Mouse (Mus musculus): Measurements from ENCODE around the gene Ap1s2. TPM values are rescaled to one million over a fixed set of nuclear protein-coding genes. Genes with fewer than 3 reads are reported as not detected.
A peak's percentile ranks its signal among the peaks of the same experiment; 100 is the strongest.

Gene Ap1s2
- total RNA-seq, 2 experiments from 2014 or later, result 37.8 to 41.7 TPM

GRCm38 (mm10) chrX:163909381-163909780, 564 bp downstream of the Ap1s2 start:
- DNase-seq (ENCODE audit: low spot score in 2 of 2), result no peak
- Histone ChIP-seq H3K4me3 (peak overlapping the region; percentile 68), H3K27ac (peak overlapping the region; percentile 88)
- peak; percentile 31 for TF ChIP-seq CTCF (conservative IDR thresholded peaks at IDR 0.05)

- DNase-seq (ENCODE audit: low spot score in 2 of 2), result no peak
- Histone ChIP-seq H3K27ac (no peak overlapping the region), H3K4me3 (no peak overlapping the region)
- TF ChIP-seq CTCF (conservative IDR thresholded peaks at IDR 0.05), result peak; percentile 68
Measured at GRCm38 (mm10) chrX:163912791-163913190, 4.0 kb downstream of the Ap1s2 start.

GRCm38 (mm10) chrX:163929550-163929949, 20.7 kb downstream of the Ap1s2 start:
- peak overlapping the region; percentile 46; the same call in 1 of the 2 replicates for H3K27ac ChIP-seq
- no peak overlapping the region for H3K4me3 ChIP-seq
- no peak for TF ChIP-seq CTCF (conservative IDR thresholded peaks at IDR 0.05)
- no peak for DNase-seq (ENCODE audit: low spot score in 2 of 2)

GRCm38 (mm10) chrX:163934731-163935130, 25.9 kb downstream of the Ap1s2 start:
- DNase-seq (ENCODE audit: low spot score in 2 of 2), result no peak
- Histone ChIP-seq H3K4me3 (no peak overlapping the region), H3K27ac (no peak overlapping the region)
- no peak for TF ChIP-seq CTCF (conservative IDR thresholded peaks at IDR 0.05)

GRCm38 (mm10) chrX:163938587-163938986, 29.8 kb downstream of the Ap1s2 start:
- peak overlapping the region; percentile 70 for H3K27ac ChIP-seq
- H3K4me3 ChIP-seq, result no peak overlapping the region
- DNase-seq (ENCODE audit: low spot score in 2 of 2), result peak; percentile 47 to 51
- TF ChIP-seq CTCF (conservative IDR thresholded peaks at IDR 0.05), result no peak

GRCm38 (mm10) chrX:163944381-163944780, 35.6 kb downstream of the Ap1s2 start:
- no peak for TF ChIP-seq CTCF (conservative IDR thresholded peaks at IDR 0.05)
- no peak overlapping the region for H3K27ac ChIP-seq
- DNase-seq (ENCODE audit: low spot score in 2 of 2), result no peak
- H3K4me3 ChIP-seq, result no peak overlapping the region

GRCm38 (mm10) chrX:163951618-163952017, 42.8 kb downstream of the Ap1s2 start:
- no peak for DNase-seq (ENCODE audit: low spot score in 2 of 2)
- Histone ChIP-seq H3K4me3 (no peak overlapping the region), H3K27ac (no peak overlapping the region)
- no peak for TF ChIP-seq CTCF (conservative IDR thresholded peaks at IDR 0.05)

- no peak for DNase-seq (ENCODE audit: low spot score in 2 of 2)
- H3K4me3 ChIP-seq, result peak overlapping the region; percentile 69
- no peak overlapping the region for H3K27ac ChIP-seq
- no peak for TF ChIP-seq CTCF (conservative IDR thresholded peaks at IDR 0.05)
Measured at GRCm38 (mm10) chrX:163957381-163957780, 48.6 kb downstream of the Ap1s2 start.

GRCm38 (mm10) chrX:163957803-163958466, 49.1 kb downstream of the Ap1s2 start:
- H3K4me3 ChIP-seq, result peak overlapping the region; percentile 69
- H3K27ac ChIP-seq, result peak overlapping the region; percentile 97
- TF ChIP-seq CTCF (conservative IDR thresholded peaks at IDR 0.05), result no peak
- DNase-seq (ENCODE audit: low spot score in 2 of 2), result peak in 1 of 2 experiments; percentile 19

GRCm38 (mm10) chrX:163958467-163958875, 49.7 kb downstream of the Ap1s2 start, which contains the start of gene Zrsr2:
Gene Zrsr2 (minus strand): TSS chrX:163958661.
- peak within 1 kb of the TSS; percentile 97 for H3K27ac ChIP-seq
- peak within 1 kb of the TSS; percentile 69 for H3K4me3 ChIP-seq
- DNase-seq (ENCODE audit: low spot score in 2 of 2), result peak; percentile 71 to 75
- no peak for TF ChIP-seq CTCF (conservative IDR thresholded peaks at IDR 0.05)

- no peak overlapping the region for H3K4me3 ChIP-seq
- TF ChIP-seq CTCF (conservative IDR thresholded peaks at IDR 0.05), result no peak
Measured at GRCm38 (mm10) chrX:163981092-163981491, 72.3 kb downstream of the Ap1s2 start.

GRCm38 (mm10) chrX:163981500-163981899, 72.7 kb downstream of the Ap1s2 start:
- H3K4me3 ChIP-seq, result no peak overlapping the region
- DNase-seq (ENCODE audit: low spot score in 2 of 2), result no peak
- peak; percentile 44 for TF ChIP-seq CTCF (conservative IDR thresholded peaks at IDR 0.05)

More at GRCm38 (mm10) chrX:163981092-163981491, 72.3 kb downstream of the Ap1s2 start:
- DNase-seq (ENCODE audit: low spot score in 2 of 2), result no peak
- H3K27ac ChIP-seq, result no peak overlapping the region

GRCm38 (mm10) chrX:163982129-163982528, 73.3 kb downstream of the Ap1s2 start:
- no peak overlapping the region; the same call in 1 of the 2 replicates for H3K27ac ChIP-seq
- DNase-seq (ENCODE audit: low spot score in 2 of 2), result no peak
- TF ChIP-seq CTCF (conservative IDR thresholded peaks at IDR 0.05), result no peak
- H3K4me3 ChIP-seq, result no peak overlapping the region

More at GRCm38 (mm10) chrX:163981500-163981899, 72.7 kb downstream of the Ap1s2 start:
- H3K27ac ChIP-seq, result no peak overlapping the region

Other genes with a start within 250 kb of the Ap1s2 start
- 1 to 10 TPM in 1 of 2 experiments, under 1 TPM in 1; 0.82 to 1.0 TPM for gene Rnf138rt1, start 147.7 kb upstream of the Ap1s2 start, total RNA-seq (2021)
- gene Zrsr2, start 49.6 kb downstream of the Ap1s2 start, total RNA-seq (2021), result 10 to 100 TPM; 44.8 to 46.0 TPM
- gene Car5b, start 119.0 kb downstream of the Ap1s2 start, total RNA-seq (2021), result 1 to 10 TPM; 2.5 to 3.1 TPM
- gene Siah1b, start 167.5 kb downstream of the Ap1s2 start, total RNA-seq (2021), result 10 to 100 TPM in 1 of 2 experiments, 1 to 10 TPM in 1; 9.9 to 10.3 TPM
- gene Cltrn, start 179.8 kb downstream of the Ap1s2 start, total RNA-seq (2021), result not detected
- 1 to 10 TPM in 1 of 2 experiments, under 1 TPM in 1; 0.91 to 1.4 TPM for gene Ace2, start 230.3 kb downstream of the Ap1s2 start, total RNA-seq (2021)

All from layer of hippocampus, adult 2 months (tissue).